Mouse (Mus musculus) c-Kit-positive CD71-negative TER-119-negative erythroid progenitor cells, embryonic 14.5 days (primary cell): ENCODE measurements around the gene Gm10490.
"Not testable (repeated sequence)": the region's sequence is repeated elsewhere in the genome, so short reads cannot be mapped to it uniquely, and the experiment has no call there.

Source experiments
- DNase-seq: peaks from one replicate; pipeline ENCODE4 v3.0.0-alpha.2; 2013; ENCODE audit warnings: low read depth

Gm10490 gene

DNA sequence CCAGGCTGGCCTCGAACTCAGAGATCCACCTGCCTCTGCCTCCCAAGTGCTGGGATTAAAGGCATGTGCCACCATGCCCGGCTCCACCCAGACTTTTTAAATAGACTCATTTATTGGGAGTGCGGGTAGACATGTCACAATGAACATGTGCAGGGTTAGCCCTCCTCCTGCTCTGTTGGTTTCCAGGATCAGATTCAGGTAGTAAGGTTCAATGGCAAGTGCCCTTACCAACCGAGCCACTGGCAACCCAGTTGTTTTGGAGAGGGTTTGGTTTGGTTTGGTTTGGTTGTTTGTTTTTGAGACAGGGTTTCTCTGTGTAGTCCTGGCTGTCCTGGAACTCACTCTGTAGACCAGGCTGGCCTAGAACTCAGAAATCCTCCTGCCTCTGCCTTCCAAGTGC, at the start of gene Gm10490:
Gene Gm10490 (plus strand): TSS at position 301 of the 400 bp plus-strand sequence.
- DNase-seq, result not testable (repeated sequence)

GRCm38 (mm10) chrX:7863181-7863580, 46.2 kb upstream of the Gm10490 start:
- DNase-seq, result no peak

- DNase-seq, result no peak
Observed at GRCm38 (mm10) chrX:7864551-7864950, 44.8 kb upstream of the Gm10490 start.

DNA sequence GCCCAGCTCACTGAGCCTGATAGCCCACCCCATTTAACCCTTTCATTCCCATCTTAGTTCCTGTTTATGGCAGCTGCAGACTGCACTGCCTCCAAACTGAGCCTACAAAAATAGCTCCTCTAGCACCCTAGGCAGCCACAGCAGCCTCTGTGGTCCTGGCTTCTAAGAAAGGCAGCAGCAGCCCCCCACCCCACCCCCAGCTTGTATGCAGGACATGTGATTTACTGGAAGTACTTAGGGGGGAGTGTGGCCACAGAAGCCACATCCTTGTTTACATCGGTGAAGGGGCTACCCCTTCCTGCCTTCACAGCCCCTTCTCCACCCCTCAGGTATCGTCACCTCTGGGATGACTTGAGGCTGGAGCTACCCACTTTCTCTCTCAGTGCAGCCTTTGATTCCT, 44.0 kb upstream of the Gm10490 start:
- DNase-seq, result no peak

DNA sequence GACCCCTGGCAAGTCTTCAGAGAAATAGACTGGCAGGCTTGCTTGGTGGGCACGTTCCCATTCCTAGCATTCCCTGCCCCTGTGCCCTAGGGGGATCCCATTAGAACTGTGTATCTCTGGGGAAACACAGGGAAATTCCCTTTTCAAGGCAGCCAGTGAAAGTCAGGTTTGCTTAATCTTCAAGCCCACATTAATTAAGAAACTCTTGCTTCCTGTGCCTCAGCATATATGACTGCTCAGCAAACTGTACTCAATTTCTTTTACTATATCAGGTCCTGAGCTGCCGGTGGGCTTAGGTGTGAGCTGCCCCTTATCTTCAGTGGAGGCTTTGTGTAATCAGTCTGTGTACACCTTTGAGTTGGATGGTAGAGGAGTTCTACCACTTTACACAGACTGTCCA, 43.6 kb upstream of the Gm10490 start:
- DNase-seq, result no peak

DNA sequence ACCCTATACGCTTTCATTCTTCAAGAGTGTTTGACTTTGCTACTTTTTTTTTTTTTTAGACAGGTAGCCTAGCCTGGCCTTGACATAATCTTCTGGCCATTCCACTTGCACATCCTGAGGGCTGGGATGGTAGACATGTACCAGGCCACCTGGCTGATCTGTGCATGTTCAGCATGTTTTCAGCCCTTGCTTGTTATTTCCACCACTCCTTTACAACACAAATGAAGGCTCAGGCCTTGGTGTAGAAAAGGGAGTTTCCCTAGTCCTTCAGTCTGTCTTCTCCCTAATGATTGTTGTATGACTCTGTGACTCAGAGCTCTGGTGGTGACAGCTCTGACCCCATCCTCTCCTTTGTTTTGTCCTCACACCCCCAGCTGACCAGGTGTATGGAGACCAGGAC, 42.2 kb upstream of the Gm10490 start:
- no peak for DNase-seq

- no peak for DNase-seq
Observed at GRCm38 (mm10) chrX:7868506-7868905, 40.8 kb upstream of the Gm10490 start.

- no peak for DNase-seq
Observed at GRCm38 (mm10) chrX:7869826-7870225, 39.5 kb upstream of the Gm10490 start.

GRCm38 (mm10) chrX:7878007-7878419, 31.3 kb upstream of the Gm10490 start, which contains the start of gene Pim2:
TSS of gene Pim2 (plus strand) at chrX:7878262.
- peak; percentile 59 for DNase-seq

DNA sequence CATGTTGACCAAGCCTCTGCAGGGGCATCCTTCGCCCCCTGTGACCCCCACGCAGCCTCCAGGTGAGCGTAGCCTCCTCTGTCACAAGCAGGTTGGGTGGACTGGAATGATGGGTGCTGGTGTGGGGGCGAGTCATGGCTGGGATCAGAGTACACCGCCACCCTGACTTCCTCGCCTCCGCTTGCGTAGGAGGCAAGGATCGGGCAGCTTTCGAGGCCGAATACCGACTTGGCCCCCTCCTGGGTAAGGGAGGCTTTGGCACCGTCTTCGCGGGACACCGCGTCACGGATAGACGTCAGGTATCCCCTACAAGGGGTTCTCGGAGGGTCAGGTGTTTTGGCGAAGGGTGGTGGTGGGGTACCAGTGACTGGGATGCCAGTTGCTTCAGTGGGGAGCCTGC, 30.8 kb upstream of the Gm10490 start:
- no peak for DNase-seq

DNA sequence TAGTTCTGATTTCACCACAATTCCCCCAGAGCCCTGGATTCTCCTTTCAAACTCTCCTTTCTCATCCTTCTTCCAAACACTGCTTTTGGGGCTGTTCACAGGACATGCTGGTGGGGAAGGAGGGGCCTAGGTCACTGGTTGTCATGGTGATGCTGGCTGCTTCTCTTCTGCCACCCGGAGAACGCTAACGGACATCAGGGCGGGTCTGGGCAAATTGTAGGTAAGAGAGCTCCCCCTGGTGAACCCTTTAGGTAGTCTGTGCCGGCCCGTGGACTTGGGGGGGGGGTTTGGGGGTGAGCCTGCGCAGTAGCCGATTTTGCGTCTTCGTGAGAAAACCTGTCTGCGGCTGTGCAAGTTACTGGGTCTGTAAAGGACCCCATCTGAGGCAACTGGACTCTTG, 29.5 kb upstream of the Gm10490 start:
- peak; percentile 63 for DNase-seq

DNA sequence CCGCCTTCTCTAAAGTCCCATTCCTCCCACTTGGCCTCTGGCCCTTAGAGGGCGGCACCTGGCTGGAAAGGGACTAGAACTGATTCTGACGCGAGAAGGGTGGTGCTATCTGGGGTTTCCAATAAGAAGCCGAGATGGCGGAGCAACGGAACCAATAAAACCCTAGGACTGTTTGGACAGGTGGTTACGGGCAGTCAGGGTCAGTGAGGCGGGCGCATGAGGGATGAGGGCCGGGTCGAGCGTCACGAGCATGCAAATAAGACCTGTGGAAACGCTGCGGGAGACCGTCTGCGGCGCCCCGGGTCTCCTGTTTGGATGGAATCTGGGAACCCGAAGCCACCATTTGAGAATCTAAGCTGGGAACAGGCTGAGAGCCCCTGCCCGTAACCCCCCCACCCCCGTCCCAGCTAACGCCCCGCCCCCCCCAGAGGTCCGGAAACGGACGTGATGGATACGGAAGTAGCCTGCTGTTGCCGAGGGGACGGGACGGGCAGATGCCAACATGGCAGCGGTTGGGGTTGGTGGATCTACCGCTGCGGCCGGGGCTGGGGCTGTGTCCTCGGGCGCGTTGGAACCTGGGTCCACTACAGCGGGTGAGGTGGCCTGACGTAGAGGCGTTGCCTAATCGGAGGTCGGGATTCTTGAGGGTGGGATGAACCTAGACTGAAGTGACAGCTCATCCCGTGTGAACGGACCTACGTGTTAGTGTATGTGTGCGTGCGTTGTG, 25.3 kb upstream of the Gm10490 start, which contains the start of gene Slc35a2:
Gene Slc35a2 (plus strand): TSS at position 188 of the 727 bp plus-strand sequence.
- DNase-seq, result peak; percentile 60

GRCm38 (mm10) chrX:7898211-7898610, 11.1 kb upstream of the Gm10490 start:
- DNase-seq, result no peak

DNA sequence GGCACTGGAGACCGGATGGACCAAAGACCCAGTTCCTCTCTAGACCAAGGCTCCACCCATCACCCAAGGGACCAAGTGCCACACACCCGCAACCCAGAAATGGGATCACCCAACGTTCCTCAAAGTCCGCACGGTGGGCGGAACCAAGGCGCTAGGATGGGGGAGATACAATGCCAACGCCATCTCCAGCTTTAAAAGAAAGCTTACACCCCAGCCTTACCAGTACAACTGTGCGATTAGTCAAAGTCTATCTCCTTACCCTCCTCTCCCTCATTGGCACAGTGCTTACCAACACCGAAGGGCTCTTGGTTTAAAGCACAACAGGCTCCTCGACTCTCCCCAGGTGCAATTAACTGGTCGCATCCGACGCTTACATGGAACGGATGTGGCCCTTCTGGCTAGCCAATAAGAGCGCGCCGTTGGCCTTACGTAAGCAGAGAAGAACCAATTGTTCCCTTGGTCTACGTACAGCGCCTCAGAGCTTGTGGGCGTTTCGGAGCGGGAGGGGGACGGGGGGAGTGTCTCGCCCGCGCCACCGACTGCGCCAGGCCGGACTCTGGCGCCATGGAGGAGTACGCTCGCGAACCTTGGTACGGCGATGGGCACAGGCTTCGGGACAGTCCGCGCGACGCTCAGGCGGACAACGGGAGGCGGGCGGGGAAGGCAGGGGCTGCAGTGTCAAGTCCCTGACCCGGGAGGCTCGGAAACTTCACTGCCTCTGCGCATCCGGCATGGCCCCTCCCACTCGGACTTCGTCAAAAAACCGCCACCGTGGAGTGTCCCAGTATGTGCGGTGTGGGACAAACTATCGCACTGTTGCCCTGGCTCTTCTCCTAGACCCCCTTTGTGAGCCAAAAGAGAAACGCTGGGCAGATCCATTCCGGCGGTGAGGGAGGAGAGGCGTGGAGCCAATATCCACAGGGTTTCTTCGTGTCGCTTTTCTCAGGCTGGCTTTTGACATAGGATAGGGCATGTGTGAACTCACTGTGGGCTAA, 10.2 kb upstream of the Gm10490 start, which contains the start of the genes Pqbp1 and Timm17b:
Gene Pqbp1 (minus strand): TSS at position 390 of the 995 bp plus-strand sequence.
Gene Timm17b (plus strand): TSS at position 478 of the 995 bp plus-strand sequence.
- peak; percentile 78 for DNase-seq

DNA sequence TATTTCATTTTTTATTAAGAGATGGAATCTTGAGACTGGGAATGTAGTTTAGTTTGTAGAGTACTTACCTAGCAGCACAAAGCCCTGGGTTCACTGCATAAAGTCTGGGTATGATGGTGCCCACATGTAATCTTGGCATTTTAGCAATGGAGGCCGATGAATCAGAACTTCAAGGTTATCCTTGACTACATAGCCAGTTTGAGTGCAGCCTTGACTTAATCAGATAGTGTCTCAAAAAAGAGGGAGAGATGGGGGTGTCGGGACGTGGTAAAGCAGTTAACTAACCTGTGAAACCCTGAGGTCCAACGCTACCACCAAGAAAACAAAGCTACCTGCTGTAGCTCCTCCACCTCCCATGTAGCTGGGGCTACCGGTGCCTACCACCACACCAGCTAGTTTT, 4.9 kb upstream of the Gm10490 start:
- DNase-seq, result no peak

DNA sequence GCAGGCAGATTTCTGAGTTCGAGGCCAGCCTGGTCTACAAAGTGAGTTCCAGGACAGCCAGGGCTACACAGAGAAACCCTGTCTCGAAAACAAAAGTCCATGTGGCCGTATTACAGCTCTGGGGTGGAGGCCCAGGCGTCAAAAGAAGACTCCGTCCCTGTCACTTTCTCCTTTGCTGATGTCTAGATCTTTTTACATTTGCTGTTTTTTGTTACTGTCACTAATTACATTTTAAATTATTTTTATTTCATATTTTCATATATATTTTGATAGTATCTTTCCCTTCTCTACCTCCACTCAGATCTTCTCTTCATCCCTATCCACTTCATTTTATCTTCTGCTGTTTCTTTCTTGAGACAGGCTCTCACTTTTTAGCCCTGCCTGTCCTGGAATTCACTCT, 1.6 kb upstream of the Gm10490 start, which contains the start of gene Gm10491:
Gene Gm10491 (minus strand): TSS at position 101 of the 400 bp plus-strand sequence.
- DNase-seq, result no peak

DNA sequence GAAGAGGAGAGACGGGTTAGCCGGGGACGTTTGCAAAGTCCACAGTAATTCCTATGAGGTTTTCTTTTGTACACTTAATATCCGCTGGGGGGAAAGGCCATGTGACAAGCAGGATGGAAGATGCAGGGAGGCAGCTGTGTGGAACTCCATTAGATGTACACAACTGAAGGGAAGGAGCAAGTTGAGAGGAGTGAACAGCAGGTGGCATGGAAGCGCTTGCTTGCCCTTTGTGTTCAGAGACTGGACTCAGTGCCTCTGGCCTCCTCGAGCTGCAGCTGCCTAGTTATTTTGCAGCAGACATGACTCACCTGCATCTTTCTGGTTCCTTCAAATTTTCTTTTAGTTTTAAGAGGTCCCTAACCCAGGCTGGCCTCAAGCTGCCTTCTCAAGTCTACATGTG, 1.1 kb downstream of the Gm10490 start:
- DNase-seq, result no peak

DNA sequence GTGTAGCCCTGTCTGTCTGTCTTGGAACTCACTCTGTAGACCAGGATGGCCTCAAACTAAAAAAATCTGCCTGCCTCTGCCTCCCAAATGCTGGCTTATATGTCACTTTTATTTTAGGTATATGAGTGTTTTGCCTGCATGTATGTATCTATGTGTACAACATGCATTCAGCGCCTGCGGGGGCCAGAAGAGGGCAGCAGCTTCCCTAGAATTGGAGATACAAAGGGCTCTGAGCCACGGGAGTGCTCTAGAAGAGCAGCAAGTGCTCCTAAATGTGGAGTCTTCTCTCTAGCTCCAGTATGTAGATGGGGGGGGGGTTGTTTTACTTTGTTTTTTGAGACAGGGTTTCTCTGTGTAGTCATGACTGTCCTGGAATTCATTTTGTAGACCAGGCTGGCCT, 6.3 kb downstream of the Gm10490 start:
- DNase-seq, result not testable (repeated sequence)

DNA sequence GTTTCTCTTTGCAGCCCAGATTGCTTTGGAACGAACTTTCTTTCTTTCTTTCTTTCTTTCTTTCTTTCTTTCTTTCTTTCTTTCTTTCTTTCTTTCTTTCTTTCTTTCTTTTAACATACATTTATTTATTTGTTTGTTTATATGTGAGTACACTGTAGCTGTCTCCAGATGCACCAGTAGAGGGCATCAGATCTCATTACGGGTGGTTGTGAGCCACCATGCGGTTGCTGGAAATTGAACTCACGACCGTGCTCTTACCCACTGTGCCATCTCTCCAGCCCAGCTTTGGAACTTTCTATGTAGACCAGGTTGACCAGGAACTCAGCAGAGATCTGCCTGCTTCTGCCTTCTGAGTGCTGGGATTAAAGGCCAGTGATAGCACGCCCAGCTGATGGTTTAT, 8.6 kb downstream of the Gm10490 start:
- DNase-seq, result not testable (repeated sequence)

DNA sequence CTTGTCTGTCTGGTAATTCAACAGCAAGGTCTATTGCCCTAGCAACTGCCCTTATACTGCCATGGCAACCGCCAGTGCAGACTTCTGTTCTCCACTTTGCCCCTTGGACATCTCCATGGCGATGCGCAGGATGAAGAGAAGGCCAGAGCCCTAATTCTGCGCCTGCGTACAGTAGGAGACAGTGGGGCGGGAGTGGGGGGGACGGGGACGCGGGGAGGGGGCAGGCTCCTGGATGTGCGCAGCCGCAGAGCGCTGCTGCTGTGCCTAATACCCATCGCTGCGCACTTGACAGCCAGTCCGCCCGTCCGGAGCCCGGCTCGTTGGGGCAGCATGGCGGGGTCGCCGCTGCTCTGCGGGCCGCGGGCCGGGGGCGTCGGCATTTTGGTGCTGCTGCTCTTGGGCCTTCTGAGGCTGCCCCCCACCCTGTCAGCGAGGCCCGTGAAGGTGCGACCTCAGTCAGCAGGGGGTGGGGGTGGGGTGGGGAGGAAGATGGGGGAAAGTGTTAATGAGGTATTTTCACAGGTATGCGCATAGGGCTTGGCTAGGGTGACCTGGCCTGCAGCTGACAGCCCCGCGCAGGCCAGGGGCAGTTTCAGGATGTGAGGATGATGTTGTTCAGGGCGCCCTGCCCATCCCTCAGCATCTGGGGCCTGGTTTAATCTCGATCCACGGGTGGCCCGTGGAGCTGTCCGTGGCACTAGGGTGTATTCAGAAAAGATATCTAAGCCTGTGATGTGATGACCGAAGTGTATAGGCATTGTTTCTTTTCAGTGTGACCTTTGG, 10.4 kb downstream of the Gm10490 start, which contains the start of gene Pcsk1n:
Gene Pcsk1n (plus strand): TSS at position 222 of the 783 bp plus-strand sequence.
- DNase-seq, result no peak

DNA sequence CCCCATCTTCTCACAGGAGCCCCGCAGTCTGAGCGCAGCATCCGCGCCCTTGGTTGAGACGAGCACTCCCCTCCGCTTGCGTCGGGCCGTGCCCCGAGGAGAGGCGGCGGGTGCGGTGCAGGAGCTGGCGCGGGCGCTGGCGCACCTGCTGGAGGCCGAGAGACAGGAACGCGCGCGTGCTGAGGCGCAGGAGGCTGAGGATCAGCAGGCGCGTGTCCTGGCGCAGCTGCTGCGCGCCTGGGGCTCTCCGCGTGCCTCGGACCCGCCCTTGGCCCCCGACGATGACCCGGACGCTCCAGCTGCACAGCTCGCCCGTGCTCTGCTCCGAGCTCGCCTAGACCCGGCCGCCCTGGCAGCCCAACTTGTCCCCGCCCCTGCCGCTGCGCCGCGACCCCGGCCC, 12.7 kb downstream of the Gm10490 start:
- DNase-seq, result no peak

GRCm38 (mm10) chrX:7926266-7926665, 16.9 kb downstream of the Gm10490 start:
- no peak for DNase-seq
